Mouse (Mus musculus) adrenal gland (tissue): ENCODE results near the gene Itga1.

Source experiments
- intact Hi-C: fragments of 180-260 bp; cut with DNase I; formaldehyde crosslinking; loops from one replicate; pipeline ENCODE4 v1.15.1; 2025
- long read RNA-seq, 2 experiments: library from polyadenylated mRNA; unstranded; transcript quantifications; one replicate each; pipeline ENCODE4 v2.0.0; 2020; ENCODE audit warnings: borderline replicate concordance in 1 of 2; ENCODE audit not compliant: insufficient replicate concordance in 1 of 2

Itga1 gene
- long read RNA-seq, experiment 1, full-length matches to known transcripts: 1 of 6 reads
- long read RNA-seq, experiment 1, partial matches to known transcripts: 1 of 6 reads
- long read RNA-seq, experiment 1, other reads (novel, unspliced or antisense): 4 of 6 reads
- long read RNA-seq, experiment 2, partial matches to known transcripts: 13 of 17 reads
- long read RNA-seq, experiment 2, other reads (novel, unspliced or antisense): 3 of 17 reads

DNA sequence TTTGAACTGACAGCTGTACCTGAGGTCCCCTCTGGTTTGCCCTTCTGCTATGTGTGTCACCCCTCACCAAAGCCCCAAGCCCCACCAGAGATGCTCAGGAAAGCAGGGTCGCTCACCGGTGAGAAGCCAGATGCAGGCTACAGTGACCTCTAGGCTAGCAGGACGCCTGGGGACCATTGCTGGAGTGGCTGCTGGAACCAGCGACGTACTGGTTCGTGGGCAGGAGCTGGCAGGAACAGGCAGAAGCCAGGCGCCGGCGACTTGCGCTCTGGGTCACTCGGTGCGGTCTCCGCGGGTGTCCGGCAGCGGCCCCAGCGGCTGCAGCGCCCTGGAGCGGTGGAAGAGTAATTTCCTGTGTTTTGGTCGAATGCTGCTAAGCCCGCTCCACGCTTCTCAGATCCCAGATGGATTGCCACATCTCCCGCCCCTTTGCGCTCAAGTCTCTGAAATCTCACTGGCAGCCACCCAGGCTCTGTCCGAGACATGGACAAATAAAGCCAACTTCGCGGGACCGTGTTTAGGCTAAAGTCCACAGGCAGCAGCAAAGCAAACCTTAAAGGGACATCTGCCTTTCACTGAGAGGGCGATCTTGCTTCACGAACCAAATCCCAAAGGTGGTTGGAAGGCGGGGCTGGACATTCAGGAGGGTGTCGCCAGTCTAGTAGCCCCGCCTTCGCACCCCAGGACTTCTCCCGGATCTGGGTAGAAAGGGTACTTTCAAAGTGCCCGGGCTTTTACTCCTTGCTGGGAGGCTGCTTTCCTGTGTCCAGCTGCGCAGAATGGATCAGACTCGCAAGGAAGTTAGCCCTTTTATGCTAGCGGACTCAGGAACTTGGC, at the start of gene Itga1, which contains the start of gene Gm49395:
Gene Itga1 (minus strand): TSS at position 610 of the 837 bp plus-strand sequence.
Gene Gm49395 (minus strand): TSS at position 567 of the 837 bp plus-strand sequence.
- intact Hi-C loops: loop anchor here (5.0 to 10.0 kb wide), 2 partner anchors 117 to 121 kb away; no protein-coding TSS in a partner anchor

DNA sequence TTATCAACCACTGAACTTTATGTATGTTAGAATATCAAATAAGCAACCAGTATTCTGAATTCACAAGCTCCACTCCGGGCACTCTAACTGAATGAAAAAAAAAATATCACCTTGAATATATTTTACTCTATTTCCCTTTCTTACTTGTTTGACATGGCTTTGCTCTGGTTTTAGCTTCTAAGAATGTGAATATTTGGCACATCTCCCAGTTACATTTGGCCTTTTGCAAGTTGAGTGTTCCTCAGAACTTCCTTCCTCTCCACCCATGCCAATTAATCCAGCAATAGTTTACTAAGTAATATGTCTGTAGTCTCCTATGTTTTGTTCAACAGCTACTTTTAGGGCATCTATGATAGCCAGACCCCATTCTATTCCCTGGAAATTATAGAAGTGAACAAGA, 48.8 kb upstream of the Itga1 start:
- intact Hi-C loops: no loop called here

- intact Hi-C loops: no loop called here
These were observed 48.1 kb upstream of the Itga1 start for GRCm38 (mm10) chr13:115149849-115150248.

GRCm38 (mm10) chr13:115143575-115143974, 41.8 kb upstream of the Itga1 start:
- intact Hi-C loops: no loop called here

DNA sequence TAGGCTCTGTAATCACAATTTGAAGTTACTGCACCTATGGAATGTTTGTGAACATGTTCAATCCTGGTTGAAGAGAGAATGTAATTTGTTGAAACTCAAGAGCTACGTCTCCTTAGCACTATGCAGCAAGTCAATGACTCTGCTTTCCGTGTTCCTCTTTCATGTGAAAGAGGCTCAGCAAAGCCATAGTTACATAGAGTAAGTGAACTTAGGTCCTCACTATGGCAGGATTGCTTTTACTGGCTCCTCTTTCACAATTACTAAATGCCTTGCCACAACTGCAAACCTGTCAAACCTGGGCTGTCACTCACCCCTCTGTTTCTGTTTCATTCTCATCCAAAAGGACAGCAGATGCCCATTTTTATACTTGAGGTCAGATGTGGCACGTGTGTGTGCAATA, 40.3 kb upstream of the Itga1 start:
- intact Hi-C loops: no loop called here

- intact Hi-C loops: no loop called here
These were observed 36.7 kb upstream of the Itga1 start for GRCm38 (mm10) chr13:115138513-115138912.

DNA sequence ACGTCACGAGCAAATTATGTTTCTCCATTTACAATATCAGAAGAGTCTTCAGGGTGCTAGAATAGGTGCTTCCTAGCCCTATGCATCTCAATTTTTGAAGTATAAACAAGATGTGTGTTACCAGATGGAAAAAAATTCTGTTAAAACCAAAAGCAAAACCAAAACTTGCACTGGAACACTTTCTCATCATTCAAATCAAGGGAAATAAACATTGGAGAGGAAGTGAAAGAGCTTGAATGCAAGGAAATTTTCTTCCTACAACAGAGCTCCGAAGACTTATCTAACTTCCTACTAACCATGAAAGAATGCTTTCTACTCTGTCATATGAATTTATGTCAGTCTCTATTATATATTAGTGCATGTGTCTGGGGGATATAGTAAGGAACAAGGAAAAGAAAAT, 35.0 kb upstream of the Itga1 start:
- intact Hi-C loops: no loop called here

- intact Hi-C loops: no loop called here
These were observed 30.7 kb upstream of the Itga1 start for GRCm38 (mm10) chr13:115132435-115132834.

- intact Hi-C loops: no loop called here
These were observed 29.6 kb upstream of the Itga1 start for GRCm38 (mm10) chr13:115131381-115131780.

GRCm38 (mm10) chr13:115130035-115130434, 28.3 kb upstream of the Itga1 start:
- intact Hi-C loops: no loop called here

- intact Hi-C loops: no loop called here
These were observed 26.1 kb upstream of the Itga1 start for GRCm38 (mm10) chr13:115127826-115128225.

GRCm38 (mm10) chr13:115126534-115126933, 24.8 kb upstream of the Itga1 start:
- intact Hi-C loops: no loop called here

DNA sequence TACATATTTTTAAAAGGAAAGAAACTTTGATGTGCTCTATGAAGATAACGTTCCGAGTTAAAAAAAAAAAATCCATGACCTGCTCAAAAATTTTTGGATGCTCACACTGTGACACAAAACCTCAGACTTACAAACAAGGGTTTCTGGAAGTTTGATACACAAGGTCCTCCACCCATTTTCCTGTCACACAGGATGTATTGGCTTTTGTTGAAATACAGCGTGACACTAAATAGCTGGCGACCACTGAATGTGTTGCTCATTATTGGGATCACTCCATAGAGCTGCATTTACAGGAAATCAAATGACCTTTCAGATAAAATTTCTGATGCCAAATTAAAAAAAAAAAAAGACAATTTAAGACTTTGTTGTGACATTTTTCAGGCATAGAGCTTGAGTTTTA, 23.4 kb upstream of the Itga1 start:
- intact Hi-C loops: no loop called here

- intact Hi-C loops: no loop called here
These were observed 22.8 kb upstream of the Itga1 start for GRCm38 (mm10) chr13:115124521-115124920.

DNA sequence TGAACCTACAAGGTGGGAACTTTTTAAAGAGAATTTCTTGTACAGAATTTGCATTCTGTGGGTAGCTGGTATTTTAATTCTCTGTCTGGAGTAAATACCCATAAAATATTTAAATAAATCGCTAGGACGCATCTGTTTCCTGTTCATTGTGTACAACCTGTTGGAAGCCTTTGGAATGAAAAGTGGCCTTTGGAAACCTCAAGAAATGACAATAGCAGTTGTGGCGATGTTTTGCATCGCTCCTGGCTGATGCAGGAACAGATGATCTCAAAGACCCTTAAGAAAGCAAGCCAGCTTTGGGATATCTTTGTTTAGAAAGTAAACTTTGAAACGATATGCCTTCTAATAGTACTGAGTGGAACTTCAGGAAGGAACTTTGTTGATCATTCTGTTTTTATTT, 17.0 kb upstream of the Itga1 start:
- intact Hi-C loops: no loop called here

DNA sequence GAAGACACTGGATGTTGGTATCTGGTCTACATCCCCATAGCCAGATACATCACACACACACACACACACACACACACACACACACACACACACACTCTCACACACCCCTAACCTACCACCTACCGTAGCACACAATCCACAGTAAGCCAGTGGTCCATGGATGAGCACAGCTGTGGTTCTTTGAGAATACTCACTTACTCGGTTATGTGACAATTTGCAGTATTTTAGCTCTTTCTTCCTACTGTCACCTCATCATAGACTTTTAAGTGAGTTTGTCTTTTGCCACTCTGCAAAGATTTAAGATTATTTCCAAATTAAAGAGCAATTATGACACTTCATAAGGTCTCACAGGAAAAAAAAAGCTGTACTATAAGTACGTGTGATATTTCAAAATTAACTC, 16.4 kb upstream of the Itga1 start:
- intact Hi-C loops: no loop called here

- intact Hi-C loops: no loop called here
These were observed 15.3 kb upstream of the Itga1 start for GRCm38 (mm10) chr13:115116930-115117621.

GRCm38 (mm10) chr13:115109628-115110027, 7.9 kb upstream of the Itga1 start:
- intact Hi-C loops: loop anchor here (10.0 kb wide), 1 partner anchor 125 kb away; no protein-coding TSS in a partner anchor

- intact Hi-C loops: loop anchor here (10.0 kb wide), 1 partner anchor 123 kb away; no protein-coding TSS in a partner anchor
These were observed 5.7 kb upstream of the Itga1 start for GRCm38 (mm10) chr13:115107436-115107835.

DNA sequence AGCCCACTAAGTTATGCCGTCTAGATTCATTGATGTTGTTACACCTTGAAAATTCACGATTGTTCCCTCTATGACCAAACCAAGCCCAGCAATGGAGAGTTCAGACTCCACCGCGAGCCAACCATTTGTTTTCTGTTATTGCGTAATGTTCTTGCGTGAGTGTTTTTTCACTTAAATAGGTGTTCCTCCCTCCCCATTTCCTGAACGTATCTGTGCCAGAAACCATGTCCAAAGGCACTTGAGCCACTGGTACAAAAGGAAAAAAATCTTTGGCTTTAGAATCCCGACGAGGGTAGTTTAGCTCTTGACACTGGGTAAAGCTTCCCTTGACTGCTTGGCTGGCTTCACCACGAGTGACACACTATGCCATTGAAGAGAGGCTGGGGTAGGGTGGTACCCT, 4.4 kb upstream of the Itga1 start:
- intact Hi-C loops: loop anchor here (10.0 kb wide), 1 partner anchor 121 kb away; no protein-coding TSS in a partner anchor

DNA sequence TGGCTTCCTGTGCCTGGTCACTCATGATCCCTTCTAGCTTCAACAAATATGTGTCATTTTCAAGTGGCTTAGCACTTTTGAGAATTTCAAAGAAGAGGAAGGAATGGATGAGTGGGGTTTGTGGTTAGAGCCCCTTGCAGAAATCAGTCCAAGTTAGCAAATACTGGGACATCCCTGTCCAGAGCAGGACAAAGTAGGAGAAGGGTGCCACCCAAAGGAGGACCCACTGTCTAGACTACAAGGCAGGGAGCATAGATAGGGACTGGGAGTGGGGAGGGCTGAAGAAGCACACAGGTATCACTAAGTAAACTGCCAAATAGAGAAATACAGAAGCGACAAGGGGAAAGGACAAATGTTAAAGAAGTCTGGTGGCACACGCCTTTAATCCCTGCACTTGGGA, 990 bp upstream of the Itga1 start:
- intact Hi-C loops: loop anchor here (5.0 to 10.0 kb wide), 2 partner anchors 118 to 120 kb away; no protein-coding TSS in a partner anchor
